Mouse (Mus musculus): ENCODE data around the gene Pde1b. TPM values are rescaled to one million over a fixed set of nuclear protein-coding genes. Genes with fewer than 3 reads are reported as not detected.

The Pde1b gene
- polyA plus RNA-seq, 1 experiment from 2014 or later: 8.8 TPM

GRCm38 (mm10) chr15:103484490-103484889 lies 18.3 kb upstream of the Pde1b start:
- no peak for ATAC-seq (ENCODE audit: insufficient number of reproducible peaks, insufficient read depth, low FRiP score, low TSS enrichment, low read depth)
- Histone ChIP-seq H3K9me3 (no peaks in the 10 kb centered on the region), H3K36me3 (no peaks in the 10 kb centered on the region), H3K4me3 (no peak overlapping the region), H3K4me2 (no peak overlapping the region), H3K4me1 (no peaks in the 10 kb centered on the region; the same call in 1 of the 2 replicates), H3K9ac (no peak overlapping the region), H3K27me3 (peaks cover 2% of the 10 kb centered on the region; the same call in 1 of the 2 replicates), H3K27ac (no peak overlapping the region)
- WGBS: 57% methylated on average over 2 of the region's 2 CpGs

- H3K27ac ChIP-seq: no peak overlapping the region
- no peaks in the 10 kb centered on the region; the same call in 1 of the 2 replicates for H3K4me1 ChIP-seq
- H3K4me2 ChIP-seq: no peak overlapping the region
- H3K9ac ChIP-seq: no peak overlapping the region
- 52% methylated on average over 3 of the region's 3 CpGs for WGBS
- peaks cover 2% of the 10 kb centered on the region; the same call in 1 of the 2 replicates for H3K27me3 ChIP-seq
- ATAC-seq (ENCODE audit: insufficient number of reproducible peaks, insufficient read depth, low FRiP score, low TSS enrichment, low read depth): no peak
- no peak overlapping the region for H3K4me3 ChIP-seq
- H3K9me3 ChIP-seq: no peaks in the 10 kb centered on the region
- H3K36me3 ChIP-seq: no peaks in the 10 kb centered on the region
Observed at GRCm38 (mm10) chr15:103485106-103485505, 17.7 kb upstream of the Pde1b start.

DNA sequence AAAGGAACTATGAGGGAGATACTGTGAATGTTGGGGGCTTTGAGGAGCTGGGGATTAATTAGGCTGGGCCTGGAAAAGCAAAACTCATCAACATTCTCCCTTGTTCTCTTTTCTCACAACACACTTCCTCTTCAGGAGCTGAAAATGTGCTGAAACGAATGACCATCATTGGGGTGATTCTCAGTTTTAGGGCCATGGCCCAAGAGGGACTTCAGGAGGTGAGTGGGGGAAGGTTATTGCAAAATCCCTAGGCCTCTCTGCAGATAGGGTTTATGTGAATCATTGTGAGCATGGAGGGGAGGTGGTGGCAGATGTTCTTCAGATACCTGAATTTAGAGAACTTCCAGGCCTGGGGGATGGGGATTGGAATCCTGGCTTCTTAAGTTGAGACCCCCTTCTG lies 16.2 kb upstream of the Pde1b start:
- Histone ChIP-seq H3K27ac (no peak overlapping the region), H3K36me3 (no peaks in the 10 kb centered on the region), H3K27me3 (peaks cover 2% of the 10 kb centered on the region; the same call in 1 of the 2 replicates), H3K4me2 (no peak overlapping the region), H3K4me3 (no peak overlapping the region), H3K9ac (no peak overlapping the region), H3K9me3 (no peaks in the 10 kb centered on the region), H3K4me1 (no peaks in the 10 kb centered on the region; the same call in 1 of the 2 replicates)
- WGBS: 59% methylated on average over 1 of the region's 1 CpGs
- no peak for ATAC-seq (ENCODE audit: insufficient number of reproducible peaks, insufficient read depth, low FRiP score, low TSS enrichment, low read depth)

GRCm38 (mm10) chr15:103488336-103488735 lies 14.5 kb upstream of the Pde1b start:
- Histone ChIP-seq H3K9me3 (no peaks in the 10 kb centered on the region), H3K36me3 (no peaks in the 10 kb centered on the region), H3K27ac (no peak overlapping the region), H3K27me3 (peaks cover 2% of the 10 kb centered on the region; the same call in 1 of the 2 replicates), H3K9ac (no peak overlapping the region), H3K4me3 (no peak overlapping the region), H3K4me2 (no peak overlapping the region), H3K4me1 (peaks cover 5% of the 10 kb centered on the region)
- 70% methylated on average over 4 of the region's 4 CpGs for WGBS
- ATAC-seq (ENCODE audit: insufficient number of reproducible peaks, insufficient read depth, low FRiP score, low TSS enrichment, low read depth): no peak

GRCm38 (mm10) chr15:103496204-103497140 lies 6.4 kb upstream of the Pde1b start:
- 64% methylated on average over 10 of the region's 10 CpGs for WGBS
- ATAC-seq (ENCODE audit: insufficient number of reproducible peaks, insufficient read depth, low FRiP score, low TSS enrichment, low read depth): no peak

GRCm38 (mm10) chr15:103498157-103498556 lies 4.7 kb upstream of the Pde1b start:
- no peak for ATAC-seq (ENCODE audit: insufficient number of reproducible peaks, insufficient read depth, low FRiP score, low TSS enrichment, low read depth)
- 23% methylated on average over 3 of the region's 3 CpGs for WGBS
- Histone ChIP-seq H3K36me3 (no peaks in the 10 kb centered on the region), H3K9me3 (no peaks in the 10 kb centered on the region), H3K4me3 (no peak overlapping the region), H3K9ac (no peak overlapping the region), H3K27me3 (no peaks in the 10 kb centered on the region; the same call in none of the 2 replicates), H3K4me2 (no peak overlapping the region), H3K4me1 (peaks cover 19% of the 10 kb centered on the region), H3K27ac (no peak overlapping the region)

More at GRCm38 (mm10) chr15:103496204-103497140, 6.4 kb upstream of the Pde1b start:
- H3K9me3 ChIP-seq: no peaks in the 10 kb centered on the region
- no peaks in the 10 kb centered on the region; the same call in none of the 2 replicates for H3K27me3 ChIP-seq
- no peaks in the 10 kb centered on the region for H3K36me3 ChIP-seq
- H3K9ac ChIP-seq: no peak overlapping the region
- H3K4me2 ChIP-seq: no peak overlapping the region
- peaks cover 16% of the 10 kb centered on the region for H3K4me1 ChIP-seq
- H3K4me3 ChIP-seq: no peak overlapping the region
- no peak overlapping the region for H3K27ac ChIP-seq

DNA sequence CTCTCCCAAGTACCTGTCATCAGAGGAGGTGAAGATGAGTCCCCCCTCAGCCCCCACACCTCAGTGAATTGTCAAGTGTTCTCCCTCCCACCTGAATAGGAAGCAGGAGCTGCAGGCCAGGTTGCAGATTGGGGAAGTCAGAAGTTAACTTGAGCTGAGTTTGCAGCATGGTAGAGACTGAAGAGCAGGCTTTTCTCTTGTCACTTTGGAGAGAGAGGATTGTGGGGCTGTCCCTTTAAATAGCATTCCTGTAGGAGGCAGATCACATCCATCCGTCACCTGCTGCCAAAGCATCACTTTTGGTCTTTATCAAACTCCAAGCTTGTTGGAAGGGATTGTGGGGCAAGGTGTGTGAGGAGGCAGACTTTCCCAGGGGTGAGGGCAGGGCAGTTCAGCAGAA lies 2.1 kb upstream of the Pde1b start:
- no peak for ATAC-seq (ENCODE audit: insufficient number of reproducible peaks, insufficient read depth, low FRiP score, low TSS enrichment, low read depth)
- Histone ChIP-seq H3K27me3 (peaks cover 23% of the 10 kb centered on the region), H3K36me3 (no peaks in the 10 kb centered on the region), H3K4me2 (no peak overlapping the region), H3K9me3 (no peaks in the 10 kb centered on the region), H3K27ac (no peak overlapping the region), H3K4me1 (peaks cover 25% of the 10 kb centered on the region; the same call in 1 of the 2 replicates), H3K9ac (no peak overlapping the region), H3K4me3 (no peak overlapping the region)
- 66% methylated on average over 1 of the region's 1 CpGs for WGBS

DNA sequence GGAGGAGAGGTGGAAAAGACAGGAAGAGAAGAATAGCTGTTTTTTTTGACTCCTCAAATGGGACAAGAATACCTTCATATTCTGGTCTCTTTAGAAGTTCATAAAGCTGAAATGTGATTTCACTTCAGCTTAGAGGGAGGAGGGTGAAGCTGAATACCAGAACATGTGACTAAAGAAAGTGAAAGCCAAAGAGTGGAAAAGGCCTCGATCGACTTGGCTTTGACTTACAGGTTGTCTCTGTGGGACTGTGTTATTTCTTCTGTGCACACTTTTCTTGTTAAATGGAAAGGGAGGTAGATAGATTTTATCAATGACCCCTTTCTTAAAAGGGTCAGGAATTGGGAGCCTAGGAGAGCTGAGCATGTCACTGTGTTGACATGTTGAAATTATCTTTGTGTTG lies 1.6 kb upstream of the Pde1b start:
- no peak for ATAC-seq (ENCODE audit: insufficient number of reproducible peaks, insufficient read depth, low FRiP score, low TSS enrichment, low read depth)
- H3K4me3 ChIP-seq: no peak overlapping the region
- peaks cover 24% of the 10 kb centered on the region; the same call in 1 of the 2 replicates for H3K4me1 ChIP-seq
- H3K4me2 ChIP-seq: no peak overlapping the region
- no peak overlapping the region for H3K9ac ChIP-seq
- H3K9me3 ChIP-seq: no peaks in the 10 kb centered on the region
- H3K36me3 ChIP-seq: no peaks in the 10 kb centered on the region
- peaks cover 28% of the 10 kb centered on the region for H3K27me3 ChIP-seq
- H3K27ac ChIP-seq: no peak overlapping the region
- WGBS: 44% methylated on average over 2 of the region's 2 CpGs

GRCm38 (mm10) chr15:103503251-103503600 lies 392 bp downstream of the Pde1b start:
- H3K27ac ChIP-seq: peak overlapping the region; percentile 29; the same call in 1 of the 2 replicates
- H3K4me1 ChIP-seq: peaks cover 16% of the 10 kb centered on the region; the same call in 1 of the 2 replicates
- peak overlapping the region; percentile 61 for H3K4me3 ChIP-seq
- peak overlapping the region; percentile 75 for H3K9ac ChIP-seq
- 0% methylated on average over 13 of the region's 15 CpGs for WGBS
- H3K27me3 ChIP-seq: peaks cover 30% of the 10 kb centered on the region
- peak overlapping the region; percentile 94 for H3K4me2 ChIP-seq
- ATAC-seq (ENCODE audit: insufficient number of reproducible peaks, insufficient read depth, low FRiP score, low TSS enrichment, low read depth): 0 out of 2 replicates have a peak, but pooled peaks have one; percentile 12
- no peaks in the 10 kb centered on the region for H3K36me3 ChIP-seq
- no peaks in the 10 kb centered on the region for H3K9me3 ChIP-seq

- Histone ChIP-seq H3K4me1 (peaks cover 13% of the 10 kb centered on the region; the same call in 1 of the 2 replicates), H3K27ac (no peak overlapping the region), H3K4me3 (peak overlapping the region; percentile 61), H3K36me3 (no peaks in the 10 kb centered on the region), H3K9ac (peak overlapping the region; percentile 75; the same call in 1 of the 2 replicates), H3K27me3 (peaks cover 30% of the 10 kb centered on the region), H3K9me3 (no peaks in the 10 kb centered on the region), H3K4me2 (peak overlapping the region; percentile 94)
- WGBS: 49% methylated on average over 12 of the region's 12 CpGs
- no peak for ATAC-seq (ENCODE audit: insufficient number of reproducible peaks, insufficient read depth, low FRiP score, low TSS enrichment, low read depth)
Observed at GRCm38 (mm10) chr15:103503660-103504059, 826 bp downstream of the Pde1b start.

GRCm38 (mm10) chr15:103509317-103509716 lies 6.5 kb downstream of the Pde1b start:
- Histone ChIP-seq H3K9ac (no peak overlapping the region), H3K27ac (no peak overlapping the region), H3K27me3 (peaks cover 28% of the 10 kb centered on the region), H3K9me3 (no peaks in the 10 kb centered on the region), H3K4me1 (peaks cover 7% of the 10 kb centered on the region), H3K4me3 (no peak overlapping the region), H3K36me3 (no peaks in the 10 kb centered on the region), H3K4me2 (no peak overlapping the region)
- WGBS: 71% methylated on average over 3 of the region's 3 CpGs
- ATAC-seq (ENCODE audit: insufficient number of reproducible peaks, insufficient read depth, low FRiP score, low TSS enrichment, low read depth): no peak

- peaks cover 15% of the 10 kb centered on the region for H3K4me1 ChIP-seq
- H3K9ac ChIP-seq: no peak overlapping the region
- H3K27me3 ChIP-seq: peaks cover 10% of the 10 kb centered on the region; the same call in 1 of the 2 replicates
- no peak overlapping the region for H3K4me2 ChIP-seq
- ATAC-seq (ENCODE audit: insufficient number of reproducible peaks, insufficient read depth, low FRiP score, low TSS enrichment, low read depth): no peak
- H3K9me3 ChIP-seq: no peaks in the 10 kb centered on the region
- H3K36me3 ChIP-seq: no peaks in the 10 kb centered on the region
- H3K27ac ChIP-seq: no peak overlapping the region
- 60% methylated on average over 1 of the region's 1 CpGs for WGBS
- H3K4me3 ChIP-seq: no peak overlapping the region
Observed at GRCm38 (mm10) chr15:103511652-103512051, 8.8 kb downstream of the Pde1b start.

All from embryonic facial prominence, embryonic 13.5 days (tissue).